Mouse (Mus musculus): ENCODE results near the gene Ace2. TPM values are rescaled to one million over a fixed set of nuclear protein-coding genes. Genes with fewer than 3 reads are reported as not detected.
A peak's percentile ranks its signal among the peaks of the same experiment; 100 is the strongest.

The Ace2 gene
- total RNA-seq, 2 experiments from 2014 or later: 0.87 to 1.1 TPM

DNA sequence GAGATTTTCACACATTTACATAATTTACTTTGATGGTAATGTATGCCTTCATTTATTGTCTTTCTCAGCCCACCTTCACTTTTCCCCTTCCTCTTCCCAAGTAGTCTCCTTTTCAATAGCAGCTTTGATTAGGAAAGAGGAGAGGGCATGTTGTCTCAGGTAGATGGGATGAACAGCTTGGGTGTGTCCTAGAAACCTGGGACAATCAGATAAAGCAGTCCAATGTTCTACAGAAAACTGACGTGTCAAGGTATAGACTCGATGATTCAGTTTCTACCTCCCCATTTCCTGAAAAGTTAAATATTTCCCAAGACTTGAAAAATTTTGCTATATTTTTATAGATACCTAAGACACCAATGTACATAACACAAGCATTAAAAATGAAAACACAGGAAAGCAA is 39.7 kb downstream of the Ace2 start:
- DNase-seq (ENCODE audit: low spot score in 2 of 2): no peak

- peak; percentile 56 to 68 for DNase-seq (ENCODE audit: low spot score in 2 of 2)
These were observed 40.6 kb downstream of the Ace2 start for GRCm38 (mm10) chrX:164179746-164180145.

DNA sequence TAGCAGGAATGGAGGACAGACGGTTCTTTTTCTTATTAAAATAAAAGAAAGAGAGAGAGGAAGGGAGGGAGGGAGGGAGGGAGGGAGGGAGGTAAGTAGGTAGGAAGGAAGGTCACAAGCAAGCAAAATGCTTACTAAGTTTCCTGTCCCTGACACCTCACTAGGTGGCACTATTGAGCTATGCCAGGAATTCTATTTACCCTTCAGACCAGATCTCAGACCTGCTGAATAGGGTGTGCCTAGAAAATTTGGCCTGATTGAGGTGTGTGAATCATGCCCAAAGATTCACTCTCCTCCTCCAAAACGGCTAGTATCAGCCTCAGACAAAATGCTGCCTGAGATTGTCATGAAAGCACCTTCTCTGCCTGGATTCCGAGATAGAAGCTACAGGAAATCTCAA is 44.7 kb downstream of the Ace2 start:
- DNase-seq (ENCODE audit: low spot score in 2 of 2): peak; percentile 19 to 47

DNA sequence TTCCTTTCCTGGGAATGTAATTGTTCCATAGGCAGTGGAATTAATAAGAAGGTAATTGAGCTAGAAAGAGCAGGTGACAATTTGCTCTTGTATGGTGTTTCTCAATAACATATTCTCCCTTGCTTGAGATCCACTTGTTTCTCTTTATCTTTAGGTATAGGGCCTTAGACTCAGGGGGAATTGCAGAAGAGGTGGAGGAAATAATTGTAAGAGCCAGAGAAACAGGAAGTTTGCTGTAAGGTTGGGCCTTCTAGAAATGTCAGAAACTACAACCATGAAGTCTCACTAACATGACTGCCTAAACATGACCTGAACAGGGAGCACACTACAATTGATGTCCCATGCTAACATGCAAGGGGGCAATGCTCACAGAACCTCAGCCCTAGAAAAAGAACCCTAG is 50.7 kb downstream of the Ace2 start:
- DNase-seq (ENCODE audit: low spot score in 2 of 2): no peak

DNA sequence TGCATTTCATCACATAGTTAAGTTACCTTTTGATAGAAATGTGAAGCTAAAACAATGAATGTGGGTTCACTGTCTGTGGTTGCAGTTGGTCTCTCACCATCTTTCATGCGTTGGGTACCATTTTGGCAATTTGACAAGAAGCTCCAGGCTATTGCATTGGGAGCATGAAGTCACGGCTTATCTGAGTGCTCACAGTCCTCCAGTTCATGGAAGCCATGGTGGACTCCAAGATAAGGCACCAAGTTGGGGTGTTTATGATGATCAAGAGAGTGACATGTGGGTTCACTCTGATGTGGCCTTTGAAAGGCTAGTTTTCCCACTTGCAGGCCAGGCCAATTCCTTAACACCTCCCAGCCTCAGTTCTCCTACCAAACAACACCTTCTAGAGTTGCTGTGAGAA is 58.5 kb downstream of the Ace2 start:
- DNase-seq (ENCODE audit: low spot score in 2 of 2): no peak

DNA sequence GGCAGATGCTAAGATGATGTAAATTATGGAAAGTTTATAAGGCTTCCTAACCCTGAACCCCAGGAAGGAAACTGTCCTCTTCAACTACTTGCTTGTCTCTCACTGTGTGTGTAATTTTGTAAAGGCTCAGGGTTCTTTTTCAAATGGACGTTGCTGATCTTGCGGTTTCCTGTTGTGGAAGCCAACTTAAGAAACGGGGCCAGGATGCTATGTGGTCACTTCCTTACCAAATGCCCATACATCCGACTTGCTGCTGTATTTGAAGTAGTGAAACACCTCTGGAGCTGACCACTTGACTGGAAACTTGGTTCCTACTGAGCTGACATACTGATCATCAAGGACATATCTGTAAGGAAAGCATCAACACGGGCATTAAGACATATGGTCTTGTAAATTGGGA is 61.4 kb downstream of the Ace2 start:
- no peak for DNase-seq (ENCODE audit: low spot score in 2 of 2)

DNA sequence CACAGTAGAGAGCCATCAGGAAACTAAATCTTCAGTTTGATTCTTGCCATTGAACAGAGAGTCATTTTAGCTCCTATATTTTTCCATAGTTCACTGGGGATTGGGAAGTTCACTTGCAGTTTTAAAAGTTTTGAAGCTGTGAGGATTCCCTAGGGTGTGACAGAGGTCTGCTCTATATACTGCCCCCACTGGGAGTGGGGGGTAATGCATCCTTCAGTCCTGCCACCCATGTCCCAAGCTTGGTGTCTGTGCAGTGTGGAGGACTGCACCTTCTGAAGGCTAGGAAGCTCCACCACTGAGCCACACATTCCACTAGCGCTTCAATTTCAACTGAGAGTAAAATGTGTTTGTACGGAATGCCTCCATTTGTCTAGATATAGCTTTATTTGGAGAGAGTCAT is 82.9 kb downstream of the Ace2 start:
- DNase-seq (ENCODE audit: low spot score in 2 of 2): no peak

DNA sequence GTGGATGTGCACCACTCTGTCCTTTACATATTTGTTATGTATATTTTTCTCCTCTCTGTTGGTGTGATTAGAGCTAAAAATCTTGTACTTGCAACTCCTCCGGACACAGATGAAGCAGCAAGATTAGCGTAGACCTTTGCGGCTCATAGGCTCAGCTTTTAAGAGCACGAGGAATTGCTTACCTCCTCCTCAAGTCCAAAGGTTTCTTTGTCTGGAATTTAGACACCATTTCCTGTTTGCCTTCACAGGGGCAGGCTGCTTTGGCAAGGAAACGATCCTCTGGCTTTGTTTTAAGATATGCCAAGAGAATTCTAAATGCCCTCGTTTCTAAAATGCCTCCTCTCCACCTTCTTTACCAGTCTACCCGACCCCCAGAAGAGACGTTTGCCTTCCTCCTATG is 94.2 kb downstream of the Ace2 start:
- no peak for DNase-seq (ENCODE audit: low spot score in 2 of 2)

Other genes with a start within 250 kb of the Ace2 start
- gene Ap1s2, start 230.3 kb upstream of the Ace2 start, total RNA-seq (2021): 10 to 100 TPM; 39.7 to 48.1 TPM
- gene Zrsr2, start 180.7 kb upstream of the Ace2 start, total RNA-seq (2021): 10 to 100 TPM; 51.1 to 67.9 TPM
- gene Car5b, start 111.3 kb upstream of the Ace2 start, total RNA-seq (2021): 1 to 10 TPM; 2.9 to 3.6 TPM
- 10 to 100 TPM; 12.7 to 13.6 TPM for gene Siah1b, start 62.8 kb upstream of the Ace2 start, total RNA-seq (2021)
- not detected for gene Cltrn, start 50.5 kb upstream of the Ace2 start, total RNA-seq (2021)
- gene Bmx, start 118.9 kb downstream of the Ace2 start, total RNA-seq (2021): 1 to 10 TPM in 1 of 2 experiments, under 1 TPM in 1; 0.80 to 1.1 TPM
- 1 to 10 TPM; 3.9 to 4.4 TPM for gene Pir, start 130.0 kb downstream of the Ace2 start, total RNA-seq (2021)
- gene Vegfd, start 234.0 kb downstream of the Ace2 start, total RNA-seq (2021): 1 to 10 TPM; 2.2 to 2.8 TPM

Measured in layer of hippocampus, postnatal 10 days (tissue).